Mouse (Mus musculus) kidney, adult 2 months (tissue): Measurements from ENCODE around the gene Dand5.
"Not testable (repeated sequence)": the region's sequence is repeated elsewhere in the genome, so short reads cannot be mapped to it uniquely, and the experiment has no call there.

Experiments
- CTCF ChIP-seq: fragments of 200-500 bp; conservative IDR thresholded peaks from 2 replicates; pipeline ENCODE4 v1.5.1; 2011; ENCODE audit warnings: low read depth, mild to moderate bottlenecking, control low read depth, low read length, moderate library complexity, mixed read lengths; ENCODE audit not compliant: insufficient read depth, insufficient read length
- POLR2A ChIP-seq: fragments of 200-500 bp; IDR thresholded peaks from one replicate; pipeline ENCODE4 v1.6.1; 2011; ENCODE audit warnings: low read depth, low read length, control low read depth

DNA sequence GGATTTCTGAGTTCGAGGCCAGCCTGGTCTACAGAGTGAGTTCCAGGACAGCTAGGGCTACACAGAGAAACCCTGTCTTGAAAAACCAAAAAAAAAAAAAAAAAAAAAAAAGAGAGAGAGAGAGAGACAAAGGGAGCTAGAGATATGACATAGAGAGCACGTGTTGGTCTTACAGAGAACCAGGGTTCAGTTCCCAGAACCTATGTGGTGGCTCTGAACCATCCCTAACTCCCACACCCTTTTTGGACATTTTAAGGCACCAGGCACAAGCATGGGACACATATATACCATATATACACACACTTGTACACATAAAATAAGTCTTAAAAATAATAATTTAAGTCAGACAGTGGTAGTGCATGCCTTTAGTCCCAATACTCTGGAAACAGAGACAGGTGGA is 3.9 kb upstream of the Dand5 start:
- TF ChIP-seq CTCF, POLR2A: not testable (repeated sequence)
